Mouse (Mus musculus) gastrocnemius, adult 18-20 months (tissue): Measurements from ENCODE around the gene Ssc5d. TPM values are rescaled to one million over a fixed set of nuclear protein-coding genes. Genes with fewer than 3 reads are reported as not detected.

Experiments used
- DNase-seq: peaks from one replicate; pipeline ENCODE4 v3.0.0; 2021; ENCODE audit warnings: low spot score
- total RNA-seq, 2 experiments: library from RNA; stranded (reverse); gene quantifications; 2 replicates each; pipeline ENCODE4 v1.2.3; 2021

Gene Ssc5d
- total RNA-seq, 2 experiments from 2014 or later, result 3.9 to 4.7 TPM

DNA sequence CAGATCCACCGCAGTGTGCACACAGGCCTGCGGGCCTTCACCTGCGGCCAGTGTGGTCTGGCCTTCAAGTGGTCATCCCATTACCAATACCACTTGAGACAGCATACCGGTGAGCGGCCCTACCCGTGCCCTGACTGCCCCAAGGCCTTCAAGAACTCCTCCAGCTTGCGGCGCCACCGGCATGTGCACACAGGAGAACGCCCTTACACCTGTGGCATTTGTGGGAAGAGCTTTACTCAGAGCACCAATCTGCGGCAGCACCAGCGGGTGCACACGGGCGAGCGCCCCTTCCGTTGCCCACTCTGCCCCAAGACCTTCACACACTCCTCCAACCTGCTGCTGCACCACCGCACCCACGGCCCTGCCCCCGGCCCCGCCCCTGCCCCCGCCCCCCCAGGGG lies 6.5 kb upstream of the Ssc5d start:
- DNase-seq, result no peak

DNA sequence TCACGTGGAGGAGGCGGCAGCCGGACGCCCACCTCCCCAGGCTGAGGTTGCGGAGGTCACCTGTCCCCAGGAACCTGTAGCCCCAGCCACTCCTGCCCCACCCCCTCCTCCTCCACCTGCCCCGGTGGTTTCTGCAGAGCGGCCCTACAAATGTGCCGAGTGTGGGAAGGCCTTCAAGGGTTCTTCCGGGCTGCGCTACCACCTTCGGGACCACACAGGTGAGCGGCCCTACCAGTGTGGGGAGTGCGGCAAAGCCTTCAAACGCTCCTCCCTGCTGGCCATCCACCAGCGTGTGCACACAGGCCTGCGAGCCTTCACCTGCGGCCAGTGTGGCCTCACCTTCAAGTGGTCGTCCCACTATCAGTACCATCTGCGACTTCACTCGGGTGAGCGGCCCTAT lies 5.6 kb upstream of the Ssc5d start:
- DNase-seq, result no peak

DNA sequence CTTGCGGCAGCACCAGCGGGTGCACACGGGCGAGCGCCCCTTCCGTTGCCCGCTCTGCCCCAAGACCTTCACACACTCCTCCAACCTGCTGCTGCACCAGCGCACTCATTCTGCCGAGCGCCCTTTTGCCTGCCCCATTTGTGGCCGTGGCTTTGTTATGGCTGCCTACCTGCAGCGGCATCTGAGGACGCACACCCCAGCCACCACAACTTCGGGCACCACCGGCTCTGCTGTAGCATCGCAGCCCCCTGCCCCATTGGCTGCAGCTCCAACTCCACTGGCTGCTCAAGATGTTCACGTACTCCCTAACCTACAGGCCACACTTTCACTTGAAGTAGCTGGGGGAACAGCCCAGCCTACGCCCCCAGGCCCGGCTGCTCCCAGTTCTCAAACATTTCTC lies 5.1 kb upstream of the Ssc5d start:
- DNase-seq, result no peak

DNA sequence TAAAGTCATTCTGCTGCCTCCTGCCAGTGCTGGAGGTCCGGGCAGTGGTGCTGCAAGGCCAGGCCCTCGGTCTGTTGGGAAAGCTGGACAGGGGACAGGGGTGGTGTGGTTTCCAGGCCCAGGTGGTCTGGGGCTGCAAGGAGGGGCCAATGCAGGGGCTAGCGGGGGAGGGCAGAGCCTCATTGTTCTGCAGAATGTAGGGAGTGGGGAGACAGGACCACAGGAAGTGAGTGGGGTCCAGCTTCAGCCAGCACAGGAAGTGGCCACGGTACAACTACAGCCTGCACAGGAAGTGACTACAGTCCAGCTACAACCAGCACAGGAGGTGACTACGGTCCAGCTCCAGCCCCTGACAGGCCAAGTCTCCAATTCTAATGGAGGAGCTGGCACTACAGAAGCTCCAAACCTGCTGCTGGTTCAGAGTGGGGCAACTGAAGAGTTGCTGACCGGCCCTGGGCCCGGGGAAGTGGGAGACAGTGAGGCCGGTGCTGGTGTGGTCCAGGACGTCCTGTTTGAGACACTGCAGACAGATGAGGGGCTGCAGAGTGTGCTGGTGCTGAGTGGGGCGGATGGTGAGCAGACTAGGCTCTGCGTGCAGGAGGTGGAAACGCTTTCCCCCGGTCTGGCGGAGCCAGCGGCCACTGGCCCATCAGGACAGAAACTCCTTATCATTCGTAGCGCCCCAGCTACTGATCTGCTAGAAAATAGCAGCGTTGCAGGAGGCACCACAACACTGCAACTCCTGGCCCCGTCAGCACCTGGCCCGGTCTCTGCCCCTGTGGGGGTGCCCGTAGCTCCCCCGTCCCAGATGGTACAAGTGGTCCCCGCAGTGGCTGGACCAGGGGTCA lies 4.4 kb upstream of the Ssc5d start:
- no peak for DNase-seq

DNA sequence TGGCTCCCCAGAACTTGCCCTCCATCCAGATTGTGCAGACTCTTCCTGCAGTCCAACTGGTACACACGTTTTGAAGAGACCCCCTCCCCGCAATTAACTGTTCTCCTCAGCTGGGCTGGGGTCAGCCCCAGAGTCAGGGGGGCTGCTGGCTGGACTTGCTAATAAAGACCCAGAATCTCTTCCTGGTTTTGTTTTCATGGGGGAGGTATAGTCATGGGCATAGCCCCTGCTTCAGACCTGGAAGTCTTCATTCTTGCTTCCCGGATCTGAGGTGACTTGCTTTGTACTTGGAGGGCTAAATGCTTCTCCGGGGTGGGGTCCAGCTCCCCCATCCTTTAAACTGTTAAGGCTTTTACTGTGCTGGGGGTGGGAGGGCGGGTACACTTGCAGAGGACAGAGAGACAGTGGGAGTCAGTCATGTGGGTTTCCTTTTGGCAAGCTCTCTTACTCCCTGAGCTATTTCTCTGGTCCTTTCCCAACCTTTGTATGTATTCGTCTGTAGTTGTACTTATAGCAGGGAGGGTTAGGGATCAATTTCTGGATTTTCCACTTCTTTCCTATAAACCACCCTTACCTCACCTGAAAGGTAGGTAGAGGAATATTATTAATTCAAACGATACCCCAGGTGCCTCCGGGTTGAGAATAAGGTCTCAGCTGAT lies 3.6 kb upstream of the Ssc5d start, which contains the start of gene Nat14:
Gene Nat14, plus strand, starts transcription at position 205 of the 659 bp plus-strand sequence.
- no peak for DNase-seq

DNA sequence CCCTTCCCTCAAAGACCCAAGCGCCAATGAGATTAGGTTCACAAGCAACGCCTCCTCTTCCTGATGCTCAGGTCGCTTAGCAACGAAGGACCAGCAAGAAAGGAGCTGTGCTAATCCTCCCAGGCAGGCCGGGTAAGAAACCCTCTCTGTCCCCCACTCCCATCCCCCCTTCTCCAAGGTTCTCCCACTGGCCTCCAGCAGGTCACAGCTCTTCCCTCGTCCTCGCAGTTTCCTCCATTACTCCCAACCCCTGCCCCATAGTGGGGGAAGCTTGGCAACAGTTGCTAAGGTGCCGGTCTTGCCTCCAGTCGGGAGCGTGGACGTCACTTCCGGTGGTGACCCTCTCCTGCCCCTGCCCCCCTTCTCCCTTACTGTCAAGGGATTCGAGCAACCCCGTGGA lies 3.1 kb upstream of the Ssc5d start:
- peak; percentile 61 for DNase-seq

DNA sequence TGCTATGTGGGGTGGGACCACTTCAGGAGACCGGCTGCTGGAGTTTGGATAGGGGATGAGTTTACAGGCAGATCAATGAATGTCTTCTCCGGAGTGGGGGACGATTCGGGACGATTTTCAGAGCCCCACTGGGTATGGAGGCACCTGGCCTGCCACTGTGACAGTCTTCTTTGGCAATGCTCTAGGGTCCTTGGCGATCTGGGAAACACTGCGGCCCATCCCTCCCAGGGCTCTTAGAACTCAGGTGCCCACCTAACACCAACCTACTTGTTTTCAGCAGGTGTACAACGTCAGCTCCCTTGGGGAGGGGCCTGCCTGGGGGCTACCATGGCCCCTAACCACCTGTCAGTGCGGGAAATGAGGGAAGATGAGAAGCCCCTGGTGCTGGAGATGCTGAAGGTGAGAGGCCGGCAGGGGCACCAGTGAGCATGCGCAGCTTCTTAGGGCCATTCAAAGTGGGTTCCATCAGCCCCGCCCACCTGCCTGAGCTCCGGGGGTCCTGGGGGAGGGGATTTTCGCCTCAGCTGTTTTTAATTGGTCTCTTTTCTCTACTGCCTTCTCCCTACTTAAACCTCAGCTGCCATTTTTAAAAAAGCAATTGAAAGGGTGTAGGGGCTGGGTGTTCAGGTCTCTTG lies 2.5 kb upstream of the Ssc5d start:
- DNase-seq, result no peak

DNA sequence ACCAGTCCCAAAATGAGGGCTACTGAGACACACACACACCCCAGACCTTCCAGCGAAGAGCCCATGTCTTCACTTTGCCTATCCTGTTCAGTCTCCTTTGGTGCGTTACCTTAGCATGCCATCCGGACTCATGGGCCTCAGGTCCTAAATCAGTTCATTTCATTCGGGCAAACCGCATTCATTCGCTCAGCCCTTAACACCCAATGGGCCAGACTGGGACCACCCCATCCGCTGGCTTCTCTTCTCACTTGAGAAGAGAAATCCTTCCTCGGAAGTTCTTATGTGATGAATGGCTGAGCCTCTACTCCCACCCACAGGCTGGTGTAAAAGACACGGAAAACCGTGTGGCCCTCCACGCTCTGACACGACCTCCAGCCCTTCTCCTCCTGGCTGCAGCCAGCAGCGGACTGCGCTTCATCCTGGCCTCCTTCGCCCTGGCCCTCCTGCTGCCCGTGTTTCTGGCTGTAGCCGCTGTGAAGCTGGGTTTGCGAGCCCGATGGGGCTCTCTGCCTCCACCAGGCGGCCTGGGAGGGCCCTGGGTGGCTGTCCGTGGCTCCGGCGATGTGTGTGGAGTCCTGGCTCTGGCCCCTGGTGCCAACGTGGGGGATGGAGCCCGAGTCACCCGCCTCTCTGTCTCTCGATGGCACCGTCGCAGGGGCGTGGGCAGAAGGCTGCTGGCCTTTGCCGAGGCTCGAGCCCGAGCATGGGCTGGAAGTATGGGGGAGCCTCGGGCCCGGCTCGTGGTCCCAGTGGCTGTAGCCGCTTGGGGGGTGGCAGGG lies 1.8 kb upstream of the Ssc5d start:
- DNase-seq, result no peak

DNA sequence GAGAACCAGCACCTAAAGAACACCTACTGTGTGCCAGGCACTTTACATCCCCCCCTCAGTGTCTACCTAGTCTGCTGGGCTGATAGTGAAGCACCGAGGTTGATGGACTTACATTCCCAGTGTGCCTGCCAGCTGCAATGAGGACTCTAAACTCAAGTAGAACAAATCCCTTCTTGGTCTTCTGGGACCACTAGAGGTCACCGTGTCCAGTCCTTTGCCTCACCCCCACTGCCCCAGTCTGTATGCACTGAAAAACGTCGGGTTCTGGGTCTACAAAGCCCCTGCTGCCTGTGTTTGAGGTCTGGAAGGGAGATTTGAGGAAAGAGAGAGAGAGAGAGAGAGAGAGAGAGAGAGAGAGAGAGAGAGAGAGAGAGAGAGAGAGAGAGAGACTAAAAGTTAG lies 1.1 kb upstream of the Ssc5d start:
- DNase-seq, result no peak

DNA sequence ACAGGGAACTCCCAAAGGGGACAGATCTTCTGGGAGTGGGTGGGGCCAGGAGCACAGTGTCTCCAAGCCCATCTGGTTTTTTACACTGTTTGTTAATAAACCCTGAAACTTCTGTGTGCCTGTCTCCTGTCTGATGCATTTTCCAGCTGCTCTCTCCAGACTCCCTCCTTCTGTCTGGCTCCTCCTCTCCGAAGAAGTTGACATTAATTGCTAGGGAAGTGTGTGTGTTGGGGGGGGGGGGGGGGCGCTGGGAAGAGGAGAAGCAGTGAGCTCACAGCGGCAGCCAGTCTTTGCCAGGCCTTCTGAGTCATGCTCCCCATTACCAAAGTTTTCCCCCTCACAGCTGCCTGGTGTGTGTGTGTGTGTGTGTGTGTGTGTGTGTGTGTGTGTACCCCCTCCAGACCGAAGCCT lies 689 bp upstream of the Ssc5d start:
- peak; percentile 72 for DNase-seq

DNA sequence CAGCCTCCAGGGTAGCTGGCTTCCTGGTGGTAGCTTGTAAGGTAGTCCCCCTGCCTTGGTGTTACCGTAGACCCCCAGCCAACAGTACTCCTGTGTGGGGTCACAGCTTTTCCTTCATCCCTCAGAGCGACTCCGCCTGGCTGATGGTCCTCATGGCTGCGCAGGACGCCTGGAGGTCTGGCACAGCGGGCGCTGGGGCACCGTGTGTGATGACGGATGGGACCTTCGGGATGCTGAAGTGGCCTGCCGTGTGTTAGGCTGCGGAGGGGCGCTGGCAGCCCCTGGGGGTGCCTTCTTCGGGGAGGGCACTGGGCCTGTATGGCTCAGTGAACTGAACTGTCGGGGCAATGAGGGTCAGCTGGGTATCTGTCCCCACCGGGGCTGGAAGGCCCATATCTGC lies 1.3 kb downstream of the Ssc5d start:
- no peak for DNase-seq

DNA sequence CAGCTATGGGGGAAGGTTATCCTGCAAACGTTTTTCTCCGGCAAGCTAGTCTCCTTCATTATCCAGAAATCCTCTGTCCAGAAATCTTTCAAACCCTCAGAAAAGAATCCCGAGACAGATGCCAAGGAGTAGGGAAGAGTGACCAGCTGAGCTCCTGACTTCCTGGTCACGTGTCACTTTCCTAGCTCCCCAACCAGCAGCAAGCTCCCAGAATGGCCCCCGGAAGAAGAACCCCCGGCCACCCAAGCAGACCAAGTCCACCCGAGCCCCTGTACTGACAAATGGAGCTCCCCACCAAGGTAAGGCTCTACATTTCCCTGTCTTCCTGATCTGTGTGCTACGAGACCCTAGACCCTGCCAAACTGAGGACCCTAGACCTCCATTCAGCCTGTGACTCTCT lies 2.1 kb downstream of the Ssc5d start:
- DNase-seq, result no peak

DNA sequence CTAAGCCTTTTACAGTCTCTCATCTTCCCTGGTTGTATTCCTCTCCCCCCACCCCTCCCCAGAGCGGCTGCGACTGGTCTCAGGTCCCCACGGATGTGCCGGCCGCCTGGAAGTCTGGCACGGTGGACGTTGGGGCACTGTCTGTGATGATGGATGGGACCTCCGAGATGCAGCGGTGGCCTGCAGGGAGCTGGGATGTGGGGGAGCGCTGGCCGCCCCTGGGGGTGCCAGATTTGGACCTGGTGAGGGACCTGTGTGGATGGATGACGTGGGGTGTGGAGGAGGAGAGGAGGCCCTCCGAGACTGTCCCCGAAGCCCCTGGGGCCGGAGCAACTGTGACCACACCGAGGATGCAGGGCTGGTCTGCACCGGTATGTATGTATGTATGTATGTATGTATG lies 2.7 kb downstream of the Ssc5d start:
- no peak for DNase-seq

DNA sequence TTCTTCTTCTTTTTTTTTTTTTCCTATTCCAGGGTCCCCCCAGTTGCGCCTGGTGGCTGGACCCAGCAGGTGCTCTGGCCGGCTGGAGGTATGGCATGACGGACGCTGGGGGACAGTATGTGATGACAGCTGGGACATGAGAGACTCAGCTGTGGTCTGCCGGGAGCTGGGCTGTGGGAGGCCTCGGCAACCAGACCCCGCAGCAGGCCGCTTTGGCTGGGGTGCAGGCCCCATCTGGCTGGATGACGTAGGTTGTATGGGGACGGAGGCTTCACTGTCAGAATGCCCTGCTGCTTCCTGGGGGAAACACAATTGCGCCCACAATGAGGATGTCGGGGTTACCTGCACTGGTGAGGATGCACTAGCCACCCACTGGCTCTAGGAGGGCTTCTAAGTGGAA lies 7.5 kb downstream of the Ssc5d start:
- DNase-seq, result no peak

DNA sequence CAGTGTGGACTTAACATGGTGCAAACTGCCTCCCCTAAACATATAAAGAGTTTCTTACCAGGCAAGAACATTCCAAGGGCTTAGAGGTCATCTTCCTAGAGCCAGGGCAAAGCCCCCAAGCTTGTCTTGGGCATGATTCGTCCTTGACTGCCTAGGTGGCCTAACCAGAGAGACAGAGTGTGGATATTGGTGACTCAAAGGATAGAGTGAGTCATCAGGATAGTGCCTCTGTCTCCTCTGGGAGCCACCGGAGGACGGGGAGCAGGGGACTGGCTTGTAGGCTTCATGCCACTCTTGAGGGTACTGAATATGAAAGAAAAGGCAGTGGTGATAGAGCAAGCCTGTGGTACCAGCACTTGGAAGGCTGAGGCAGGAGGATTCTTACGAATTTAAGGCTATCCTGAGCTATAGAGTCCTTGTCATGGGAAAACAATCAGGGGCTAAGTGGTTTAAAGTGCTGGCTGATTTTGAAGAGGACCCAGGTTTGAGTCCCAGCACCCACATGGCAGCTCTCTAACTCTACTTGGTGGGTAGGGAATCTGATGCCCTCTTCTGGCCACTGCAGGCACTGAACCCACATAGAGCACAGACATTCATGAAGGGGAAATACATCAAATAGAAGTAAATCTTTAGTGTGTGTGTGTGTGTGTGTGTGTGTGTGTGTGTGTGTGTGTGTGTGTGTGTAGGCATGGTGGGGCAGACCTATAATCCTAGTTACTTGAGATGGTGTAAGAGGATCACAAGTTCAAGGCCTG lies 8.8 kb downstream of the Ssc5d start:
- DNase-seq, result no peak

DNA sequence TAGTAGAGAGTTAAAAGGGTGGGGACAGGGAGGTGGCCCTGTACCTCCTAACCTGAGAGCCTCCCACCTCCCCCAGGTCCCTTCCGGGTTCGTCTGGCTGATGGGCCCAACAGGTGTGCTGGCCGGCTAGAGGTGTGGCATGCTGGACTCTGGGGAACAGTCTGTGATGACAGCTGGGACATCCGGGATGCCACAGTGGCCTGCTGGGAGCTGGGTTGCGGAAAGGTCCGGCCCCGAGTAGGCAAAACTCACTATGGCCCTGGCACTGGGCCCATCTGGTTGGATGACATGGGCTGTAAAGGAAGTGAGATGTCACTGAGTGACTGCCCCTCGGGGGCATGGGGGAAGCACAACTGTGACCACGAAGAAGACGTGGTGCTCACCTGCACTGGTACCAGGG lies 11.2 kb downstream of the Ssc5d start:
- DNase-seq, result no peak

DNA sequence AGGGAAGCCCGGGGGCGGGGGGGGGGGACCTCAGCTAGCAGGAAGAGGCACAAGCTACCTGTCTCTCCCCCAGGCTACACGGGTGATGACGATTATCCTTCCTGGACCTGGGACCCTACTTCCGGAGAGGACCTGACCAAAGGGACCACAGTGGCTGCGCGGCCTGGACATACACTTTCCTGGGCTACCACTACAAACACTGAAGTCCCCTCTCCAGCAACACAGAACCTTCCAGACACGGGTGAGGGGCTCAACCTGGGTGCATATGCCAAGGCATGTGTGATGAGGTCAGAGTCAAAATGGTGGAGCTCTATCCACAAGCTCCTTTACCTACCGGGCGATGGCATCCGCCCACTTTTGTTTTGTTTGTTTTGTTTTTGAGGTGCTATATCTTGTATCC lies 11.8 kb downstream of the Ssc5d start:
- no peak for DNase-seq

DNA sequence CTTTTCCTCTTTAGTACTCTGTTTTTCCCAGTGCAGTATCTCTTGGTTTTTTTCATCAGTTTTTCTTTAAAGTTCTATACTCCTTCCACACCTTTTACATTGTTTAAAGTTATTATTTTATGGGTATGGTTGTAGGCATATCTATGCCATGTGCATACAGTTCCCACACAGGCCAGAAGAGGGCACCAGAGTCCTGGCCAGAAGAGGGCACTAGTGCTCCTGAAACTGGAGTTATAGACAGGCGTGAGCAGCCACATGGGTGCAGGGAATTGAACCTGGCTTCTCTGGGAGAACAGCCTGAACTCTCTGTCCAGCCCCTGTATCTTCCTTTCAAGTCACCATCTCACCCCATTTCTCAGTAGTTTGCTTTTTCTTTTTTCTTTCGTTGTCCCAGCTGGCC lies 12.9 kb downstream of the Ssc5d start:
- peak; percentile 81 for DNase-seq

DNA sequence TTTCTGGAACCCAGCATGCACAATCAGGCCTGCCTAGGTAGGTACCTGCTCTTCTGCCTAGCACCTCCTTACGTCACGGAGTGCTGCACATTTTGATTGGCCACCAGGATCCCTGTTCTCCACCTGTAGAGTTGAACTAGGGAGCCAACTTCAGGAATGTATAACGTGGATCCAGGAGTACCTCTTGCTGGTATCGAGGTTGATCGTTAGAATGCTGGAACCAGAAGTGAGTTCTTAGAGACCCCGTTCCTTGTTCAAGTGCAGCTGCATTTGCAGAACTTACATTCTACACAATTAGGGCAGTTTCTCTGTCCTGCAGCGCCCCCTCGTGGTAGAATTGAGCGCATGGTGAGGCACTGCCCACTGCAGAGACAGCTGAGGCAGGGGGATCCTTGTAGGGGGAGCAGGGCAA lies 14.5 kb downstream of the Ssc5d start:
- peak; percentile 87 for DNase-seq

DNA sequence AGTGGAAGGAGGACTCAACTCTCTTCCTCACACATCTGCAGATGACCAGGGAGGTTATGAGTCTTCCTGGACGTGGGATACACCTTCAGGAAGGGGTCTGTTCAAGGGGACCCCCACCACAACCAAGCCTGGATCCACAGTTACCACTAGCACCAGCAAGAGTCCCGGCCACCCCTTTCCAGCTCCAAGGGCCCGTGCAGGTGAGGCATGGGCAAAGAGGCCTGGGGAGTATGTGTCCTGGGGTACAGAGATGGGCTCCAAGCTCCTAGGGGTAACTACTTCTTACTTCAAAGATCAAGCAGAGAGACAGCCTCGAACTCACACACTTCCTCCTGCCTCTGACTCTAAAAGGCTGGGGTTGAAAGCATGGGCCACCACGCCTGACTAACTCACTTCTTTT lies 17.1 kb downstream of the Ssc5d start:
- no peak for DNase-seq

DNA sequence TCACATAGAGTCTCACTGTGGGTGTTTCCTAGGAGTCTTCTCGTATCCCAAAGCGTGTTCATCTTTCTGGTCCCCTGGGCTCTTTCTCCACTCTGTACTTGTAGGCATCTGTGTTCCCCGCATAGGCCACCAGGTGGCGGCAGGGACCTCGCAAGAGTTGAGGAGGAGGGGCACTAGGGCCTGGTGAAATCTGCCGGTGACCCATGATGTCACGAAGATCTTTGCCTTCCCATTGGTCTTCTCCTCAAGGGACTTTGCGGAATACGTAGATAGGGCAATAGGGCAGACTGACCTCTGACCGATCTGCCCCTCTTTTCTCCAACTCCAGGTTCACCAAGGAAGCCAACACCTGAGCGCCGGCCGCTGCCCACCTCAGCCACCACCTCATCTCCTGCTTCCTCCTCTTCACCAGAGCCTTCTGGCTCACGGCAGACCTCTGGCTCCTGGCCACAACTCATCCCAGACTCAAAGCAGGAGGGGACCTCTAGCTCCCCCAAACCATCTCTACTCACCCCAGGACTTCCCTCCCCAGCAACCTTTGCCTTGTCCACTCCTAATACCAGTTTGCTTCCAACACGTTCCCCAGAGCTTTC lies 17.7 kb downstream of the Ssc5d start:
- DNase-seq, result peak; percentile 96
